Mouse (Mus musculus) neural tube, embryonic 14.5 days (tissue): Measurements from ENCODE around the gene Xbp1. TPM values are rescaled to one million over a fixed set of nuclear protein-coding genes. Genes with fewer than 3 reads are reported as not detected.
"Not testable (repeated sequence)": the region's sequence is repeated elsewhere in the genome, so short reads cannot be mapped to it uniquely, and the experiment has no call there.

Experiments
- ATAC-seq: fragments of 200-750 bp; cut with Nextera tagmentation; 2 replicates; pipeline ENCODE4 v1.8.0; 2017; ENCODE audit warnings: low read depth, mild to moderate bottlenecking, moderate TSS enrichment, moderate library complexity
- H3K27ac ChIP-seq: fragments of 300-500 bp; sonication (generic); 2 replicates; pipeline ENCODE4 v1.5.1; 2014; ENCODE audit warnings: low read depth, mild to moderate bottlenecking, control low read depth, low read length, moderate library complexity, mixed read lengths
- H3K27me3 ChIP-seq: fragments of 300-500 bp; sonication (generic); 2 replicates; pipeline ENCODE4 v1.6.1; 2014; ENCODE audit warnings: low read length; ENCODE audit not compliant: control insufficient read depth, insufficient read depth
- H3K36me3 ChIP-seq: fragments of 300-500 bp; sonication (generic); 2 replicates; pipeline ENCODE4 v1.6.1; 2014; ENCODE audit warnings: low read length, mixed read lengths; ENCODE audit not compliant: control insufficient read depth, insufficient read depth
- H3K4me1 ChIP-seq: fragments of 300-500 bp; sonication (generic); 2 replicates; pipeline ENCODE4 v1.6.1; 2014; ENCODE audit warnings: low read length; ENCODE audit not compliant: control insufficient read depth, insufficient read depth
- H3K4me2 ChIP-seq: fragments of 300-500 bp; sonication (generic); 2 replicates; pipeline ENCODE4 v1.6.1; 2014; ENCODE audit warnings: mild to moderate bottlenecking, low read depth, low read length, control low read depth
- H3K4me3 ChIP-seq: fragments of 300-500 bp; sonication (generic); 2 replicates; pipeline ENCODE4 v1.5.1; 2014; ENCODE audit warnings: low read depth, low read length, control low read depth, mixed read lengths
- H3K9ac ChIP-seq: fragments of 300-500 bp; sonication (generic); replicated peaks from 2 replicates; pipeline ENCODE4 v1.6.1; 2014; ENCODE audit warnings: low read depth, mild to moderate bottlenecking, control low read depth, low read length, mixed read lengths
- H3K9me3 ChIP-seq: fragments of 300-500 bp; sonication (generic); 2 replicates; pipeline ENCODE4 v1.6.1; 2016; ENCODE audit warnings: low read length; ENCODE audit not compliant: control insufficient read depth
- WGBS: fragments of 180-500 bp; shearing (Covaris S2); extraction: QIAGEN DNeasy Blood & Tissue Kit; methylation state at CpG from one replicate; pipeline ENCODE4 v1.1.7; 2014; 5-methylcytosine and 5-hydroxymethylcytosine counted together
- polyA plus RNA-seq: library from polyadenylated mRNA; unstranded; fragments of >200 nt; fragmentation: Nextera tagmentation; extraction: Ambion mirVana; gene quantifications from 2 replicates; pipeline ENCODE4 v1.2.1, GENCODE M21; 2014

Gene Xbp1
- polyA plus RNA-seq, 1 experiment from 2014 or later = 131 TPM

GRCm38 (mm10) chr11:5489433-5489832 is 31.0 kb upstream of the Xbp1 start:
- 91% methylated on average over 10 of the region's 10 CpGs for WGBS
- not testable (repeated sequence) for H3K27ac ChIP-seq, H3K36me3 ChIP-seq

GRCm38 (mm10) chr11:5490989-5491656 is 29.3 kb upstream of the Xbp1 start:
- ATAC-seq = no peak
- Histone ChIP-seq H3K9ac (no peak overlapping the region), H3K4me3 (no peak overlapping the region), H3K27me3 (no peaks in the 10 kb centered on the region), H3K4me2 (no peak overlapping the region), H3K9me3 (no peaks in the 10 kb centered on the region), H3K36me3 (no peaks in the 10 kb centered on the region), H3K4me1 (no peaks in the 10 kb centered on the region), H3K27ac (no peak overlapping the region)
- 82% methylated on average over 10 of the region's 10 CpGs for WGBS

More at GRCm38 (mm10) chr11:5489433-5489832, 31.0 kb upstream of the Xbp1 start:
- not testable (repeated sequence) for H3K9me3 ChIP-seq, H3K9ac ChIP-seq, ATAC-seq, H3K4me2 ChIP-seq, H3K4me1 ChIP-seq, H3K4me3 ChIP-seq, H3K27me3 ChIP-seq

- Histone ChIP-seq H3K27ac (no peak overlapping the region), H3K27me3 (no peaks in the 10 kb centered on the region), H3K9me3 (no peaks in the 10 kb centered on the region), H3K4me2 (no peak overlapping the region), H3K4me1 (no peaks in the 10 kb centered on the region), H3K4me3 (no peak overlapping the region), H3K36me3 (no peaks in the 10 kb centered on the region), H3K9ac (no peak overlapping the region)
- no peak for ATAC-seq
- 76% methylated on average over 7 of the region's 7 CpGs for WGBS
Measured at GRCm38 (mm10) chr11:5491912-5492311, 28.5 kb upstream of the Xbp1 start.

GRCm38 (mm10) chr11:5493869-5494268 is 26.6 kb upstream of the Xbp1 start:
- Histone ChIP-seq H3K4me2 (no peak overlapping the region), H3K27me3 (no peaks in the 10 kb centered on the region), H3K9ac (no peak overlapping the region), H3K36me3 (no peaks in the 10 kb centered on the region), H3K9me3 (no peaks in the 10 kb centered on the region), H3K27ac (no peak overlapping the region), H3K4me1 (no peaks in the 10 kb centered on the region), H3K4me3 (no peak overlapping the region)
- 61% methylated on average over 2 of the region's 2 CpGs for WGBS
- ATAC-seq = no peak

- no peak overlapping the region for H3K27ac ChIP-seq
- no peaks in the 10 kb centered on the region for H3K27me3 ChIP-seq
- no peak for ATAC-seq
- no peaks in the 10 kb centered on the region for H3K36me3 ChIP-seq
- H3K4me3 ChIP-seq = no peak overlapping the region
- H3K4me1 ChIP-seq = no peaks in the 10 kb centered on the region
- 69% methylated on average over 12 of the region's 12 CpGs for WGBS
- no peak overlapping the region for H3K4me2 ChIP-seq
- no peak overlapping the region for H3K9ac ChIP-seq
- H3K9me3 ChIP-seq = no peaks in the 10 kb centered on the region
Measured at GRCm38 (mm10) chr11:5495286-5495832, 25.1 kb upstream of the Xbp1 start.

- Histone ChIP-seq H3K27ac (no peak overlapping the region), H3K4me1 (no peaks in the 10 kb centered on the region), H3K27me3 (no peaks in the 10 kb centered on the region), H3K4me3 (no peak overlapping the region), H3K9ac (no peak overlapping the region), H3K4me2 (no peak overlapping the region), H3K9me3 (no peaks in the 10 kb centered on the region), H3K36me3 (no peaks in the 10 kb centered on the region)
- WGBS = 87% methylated on average over 5 of the region's 5 CpGs
- ATAC-seq = no peak
Measured at GRCm38 (mm10) chr11:5495906-5496305, 24.6 kb upstream of the Xbp1 start.

GRCm38 (mm10) chr11:5496559-5497248 is 23.8 kb upstream of the Xbp1 start:
- H3K9me3 ChIP-seq = no peaks in the 10 kb centered on the region
- no peak for ATAC-seq
- H3K36me3 ChIP-seq = no peaks in the 10 kb centered on the region
- H3K4me3 ChIP-seq = no peak overlapping the region
- WGBS = 96% methylated on average over 13 of the region's 13 CpGs
- H3K4me1 ChIP-seq = no peaks in the 10 kb centered on the region
- no peak overlapping the region for H3K4me2 ChIP-seq
- H3K27ac ChIP-seq = no peak overlapping the region
- no peaks in the 10 kb centered on the region for H3K27me3 ChIP-seq
- no peak overlapping the region for H3K9ac ChIP-seq

- WGBS = 81% methylated on average over 9 of the region's 9 CpGs
- no peak for ATAC-seq
- Histone ChIP-seq H3K27me3 (no peaks in the 10 kb centered on the region), H3K4me1 (no peaks in the 10 kb centered on the region), H3K4me2 (no peak overlapping the region), H3K9me3 (no peaks in the 10 kb centered on the region), H3K9ac (no peak overlapping the region), H3K27ac (no peak overlapping the region), H3K4me3 (no peak overlapping the region), H3K36me3 (no peaks in the 10 kb centered on the region)
Measured at GRCm38 (mm10) chr11:5498422-5498821, 22.0 kb upstream of the Xbp1 start.

- Histone ChIP-seq H3K4me1 (no peaks in the 10 kb centered on the region), H3K27me3 (no peaks in the 10 kb centered on the region), H3K27ac (no peak overlapping the region), H3K36me3 (no peaks in the 10 kb centered on the region), H3K4me3 (no peak overlapping the region), H3K4me2 (no peak overlapping the region), H3K9me3 (no peaks in the 10 kb centered on the region), H3K9ac (no peak overlapping the region)
- no peak for ATAC-seq
- 80% methylated on average over 13 of the region's 13 CpGs for WGBS
Measured at GRCm38 (mm10) chr11:5498931-5499661, 21.4 kb upstream of the Xbp1 start.
